Mouse (Mus musculus): ENCODE measurements around the gene Arl8a.

GRCm38 (mm10) chr1:135110075-135110474 is 36.5 kb upstream of the Arl8a start:
- peak; percentile 82 for TF ChIP-seq CTCF (IDR thresholded peaks at IDR 0.05; ENCODE audit: borderline replicate concordance, insufficient read depth, low read length)
- TF ChIP-seq POLR2A (IDR thresholded peaks at IDR 0.05; ENCODE audit: low read depth, low read length): no peak
